Mouse (Mus musculus) erythroblast, embryonic 14.5 days (primary cell): ENCODE data around the gene Wdr18.

Experiments
- GATA1 ChIP-seq: IDR thresholded peaks from 2 replicates; pipeline ENCODE4 v1.6.1; 2012; ENCODE audit warnings: low read length, inconsistent platforms, mixed read lengths
- TAL1 ChIP-seq: IDR thresholded peaks from 3 replicates; pipeline ENCODE4 v1.6.1; 2012; ENCODE audit warnings: low read length, inconsistent platforms, mixed read lengths

DNA sequence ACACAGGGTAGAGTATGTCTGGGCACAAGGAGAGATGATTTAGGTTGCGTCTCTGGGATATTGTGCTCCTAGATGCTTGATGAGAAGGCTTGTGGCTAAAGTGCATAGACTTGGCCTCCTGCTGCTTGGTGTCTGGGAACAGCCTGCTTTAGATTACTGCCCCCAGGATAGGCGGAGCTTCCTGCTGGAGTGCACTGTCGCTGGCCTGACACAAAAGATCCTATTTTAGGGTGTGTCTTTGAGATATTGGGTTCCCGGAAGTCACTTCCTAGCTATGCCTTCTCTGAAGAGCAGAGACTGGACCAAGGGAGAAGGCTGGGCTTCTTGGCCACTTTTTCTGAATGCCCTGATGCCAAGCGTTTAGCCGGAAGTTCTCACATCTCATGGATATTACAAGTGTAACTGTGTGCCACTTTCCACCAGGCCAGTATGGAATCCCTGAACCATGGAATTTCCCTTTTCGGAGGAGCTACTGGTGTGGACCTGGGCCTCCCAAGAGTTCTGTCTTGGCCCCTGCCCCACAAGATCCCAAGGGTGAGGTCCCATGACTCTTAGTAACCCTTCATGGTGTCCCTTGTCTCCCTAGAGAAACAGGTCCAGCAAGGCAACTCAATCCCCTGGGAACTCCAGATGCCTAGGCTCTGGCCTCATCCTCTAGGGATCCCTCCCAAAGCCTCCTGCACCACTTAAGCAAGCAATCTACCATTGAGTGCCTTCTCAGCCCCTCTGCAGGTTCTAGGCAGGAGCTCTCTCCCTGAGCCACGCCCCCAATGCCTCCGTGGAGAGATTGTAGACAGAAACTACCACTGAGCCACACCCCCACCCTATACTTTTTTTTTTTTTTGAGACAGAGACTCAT is 43.7 kb downstream of the Wdr18 start:
- TF ChIP-seq TAL1 = no peak
- TF ChIP-seq GATA1 = no peak
